ENCODE assay signal across 22 mouse cellular contexts in genomic region chr11:112083019-112083418, GRCm38 (mm10).
DNase-seq lines count a peak whose midpoint lies in the region; ATAC-seq lines count a peak whose summit lies in the region.
"Had no signal": no experiment of that assay in that cellular context is flagged by ENCODE, and none has a peak within 500 bp of the region (broad histone marks: within the 10 kb centered on the region; RNA-seq: fewer than 3 reads in every experiment).

No protein-coding gene starts in this region.

- peak; percentile 25 for DNase-seq in midbrain, embryonic 14.5 days
- DNase-seq in intestine, embryonic 14.5 days (ENCODE audit: low spot score): no peak
- DNase-seq in limb, embryonic 10.5 days (ENCODE audit: low spot score): no peak
- DNase-seq in Muller cell, postnatal 12 days (ENCODE audit: inconsistent ontology term): no peak
- no peak for DNase-seq in embryo, embryonic 11 days
- DNase-seq: adrenal gland, adult 8-10 months; cerebellum, adult 18-20 months; cerebellum, adult 9-11 months; cerebellum, postnatal 36 days; forebrain, postnatal 0 days; gastrocnemius, adult 2 months; gastrocnemius, postnatal 36 days; heart, adult 11 months; heart, postnatal 36 days had no signal

- ATAC-seq in heart, embryonic 13.5 days (ENCODE audit: extremely low read depth, insufficient number of reproducible peaks, low FRiP score, low TSS enrichment): no peak
- no peak for ATAC-seq in heart, embryonic 12.5 days (ENCODE audit: insufficient number of reproducible peaks, low FRiP score)
- no peak for ATAC-seq in midbrain, embryonic 14.5 days (ENCODE audit: low FRiP score, low TSS enrichment)
- ATAC-seq in midbrain, embryonic 13.5 days: no peak
- peak; percentile 60; the same call in 1 of the 2 replicates for ATAC-seq in intestine, embryonic 14.5 days (replicated peaks; ENCODE audit: low FRiP score, low TSS enrichment, low read depth)
- ATAC-seq: forebrain, embryonic 13.5 days; forebrain, postnatal 0 days; hindbrain, embryonic 16.5 days; inflammation-experienced regulatory T-cells, adult 6 months had no signal

- no peaks in the 10 kb centered on the region for H3K9me3 ChIP-seq in heart, embryonic 13.5 days
- H3K9me3 ChIP-seq in heart, embryonic 12.5 days (replicated peaks): no peaks in the 10 kb centered on the region
- H3K9me3 ChIP-seq in midbrain, embryonic 14.5 days (ENCODE audit: control insufficient read depth, low read length): no peaks in the 10 kb centered on the region
- H3K9me3 ChIP-seq in midbrain, embryonic 13.5 days: no peaks in the 10 kb centered on the region
- H3K9me3 ChIP-seq in intestine, embryonic 14.5 days (ENCODE audit: control insufficient read depth, low read length): no peaks in the 10 kb centered on the region
- H3K9me3 ChIP-seq in limb, embryonic 10.5 days (replicated peaks): no peaks in the 10 kb centered on the region
- H3K9me3 ChIP-seq: embryonic facial prominence, embryonic 10.5 days; forebrain, embryonic 13.5 days; hindbrain, embryonic 12.5 days had no signal

- H3K9ac ChIP-seq in heart, embryonic 13.5 days: no peak overlapping the region
- H3K9ac ChIP-seq in heart, embryonic 12.5 days: no peak overlapping the region
- no peak overlapping the region for H3K9ac ChIP-seq in midbrain, embryonic 14.5 days (replicated peaks; ENCODE audit: low read length)
- H3K9ac ChIP-seq in midbrain, embryonic 13.5 days (replicated peaks): no peak overlapping the region
- H3K9ac ChIP-seq in intestine, embryonic 14.5 days (ENCODE audit: low read length): no peak overlapping the region
- H3K9ac ChIP-seq: forebrain, embryonic 13.5 days; forebrain, postnatal 0 days; hindbrain, embryonic 12.5 days had no signal

- H3K27me3 ChIP-seq in heart, embryonic 13.5 days (replicated peaks): no peaks in the 10 kb centered on the region
- H3K27me3 ChIP-seq in heart, embryonic 12.5 days (replicated peaks): no peaks in the 10 kb centered on the region
- H3K27me3 ChIP-seq in midbrain, embryonic 14.5 days (ENCODE audit: control insufficient read depth, insufficient read depth, low read length): no peaks in the 10 kb centered on the region
- no peaks in the 10 kb centered on the region for H3K27me3 ChIP-seq in midbrain, embryonic 13.5 days
- H3K27me3 ChIP-seq in intestine, embryonic 14.5 days (replicated peaks; ENCODE audit: control insufficient read depth, insufficient read depth, low read length): no peaks in the 10 kb centered on the region
- H3K27me3 ChIP-seq in limb, embryonic 10.5 days (ENCODE audit: low read depth, poor library complexity, severe bottlenecking): no peaks in the 10 kb centered on the region
- H3K27me3 ChIP-seq: forebrain, embryonic 13.5 days; hindbrain, embryonic 12.5 days had no signal

- H3K36me3 ChIP-seq in heart, embryonic 13.5 days: no peaks in the 10 kb centered on the region
- no peaks in the 10 kb centered on the region for H3K36me3 ChIP-seq in heart, embryonic 12.5 days
- H3K36me3 ChIP-seq in midbrain, embryonic 14.5 days (ENCODE audit: control insufficient read depth, insufficient read depth, low read length): no peaks in the 10 kb centered on the region
- H3K36me3 ChIP-seq in midbrain, embryonic 13.5 days: no peaks in the 10 kb centered on the region
- H3K36me3 ChIP-seq in intestine, embryonic 14.5 days (ENCODE audit: control insufficient read depth, insufficient read depth, low read length): no peaks in the 10 kb centered on the region
- no peaks in the 10 kb centered on the region for H3K36me3 ChIP-seq in limb, embryonic 10.5 days
- H3K36me3 ChIP-seq: embryonic facial prominence, embryonic 10.5 days; hindbrain, embryonic 12.5 days had no signal

- H3K4me3 ChIP-seq in heart, embryonic 13.5 days: no peak overlapping the region
- no peak overlapping the region for H3K4me3 ChIP-seq in heart, embryonic 12.5 days
- no peak overlapping the region for H3K4me3 ChIP-seq in midbrain, embryonic 14.5 days (replicated peaks; ENCODE audit: low read depth, low read length)
- no peak overlapping the region for H3K4me3 ChIP-seq in midbrain, embryonic 13.5 days (replicated peaks)
- no peak overlapping the region for H3K4me3 ChIP-seq in intestine, embryonic 14.5 days (ENCODE audit: low read depth, low read length)
- no peak overlapping the region for H3K4me3 ChIP-seq in limb, embryonic 10.5 days
- H3K4me3 ChIP-seq: embryonic facial prominence, embryonic 10.5 days; forebrain, embryonic 13.5 days; gastrocnemius, adult 2 months; hindbrain, embryonic 12.5 days had no signal

- H3K4me2 ChIP-seq in heart, embryonic 13.5 days: peak overlapping the region; percentile 11
- no peak overlapping the region for H3K4me2 ChIP-seq in heart, embryonic 12.5 days
- no peak overlapping the region for H3K4me2 ChIP-seq in midbrain, embryonic 14.5 days (ENCODE audit: low read length)
- no peak overlapping the region for H3K4me2 ChIP-seq in midbrain, embryonic 13.5 days (replicated peaks)
- no peak overlapping the region for H3K4me2 ChIP-seq in intestine, embryonic 14.5 days (ENCODE audit: low read length)
- H3K4me2 ChIP-seq: forebrain, embryonic 13.5 days; hindbrain, embryonic 12.5 days had no signal

- no peak overlapping the region for H3K27ac ChIP-seq in heart, embryonic 13.5 days (replicated peaks)
- H3K27ac ChIP-seq in heart, embryonic 12.5 days (ENCODE audit: poor library complexity, severe bottlenecking): no peak overlapping the region
- H3K27ac ChIP-seq in midbrain, embryonic 14.5 days (replicated peaks; ENCODE audit: low read depth, low read length): no peak overlapping the region
- H3K27ac ChIP-seq in midbrain, embryonic 13.5 days: no peak overlapping the region
- H3K27ac ChIP-seq in intestine, embryonic 14.5 days (ENCODE audit: low read depth): no peak overlapping the region
- peak overlapping the region; percentile 36; the same call in 1 of the 2 replicates for H3K27ac ChIP-seq in limb, embryonic 10.5 days
- H3K27ac ChIP-seq: embryonic facial prominence, embryonic 10.5 days; forebrain, embryonic 13.5 days; gastrocnemius, adult 2 months; hindbrain, embryonic 12.5 days had no signal

- H3K4me1 ChIP-seq in heart, embryonic 13.5 days: peaks cover 5% of the 10 kb centered on the region; the same call in 1 of the 2 replicates
- peaks cover 5% of the 10 kb centered on the region for H3K4me1 ChIP-seq in heart, embryonic 12.5 days (replicated peaks)
- no peaks in the 10 kb centered on the region; the same call in 1 of the 2 replicates for H3K4me1 ChIP-seq in midbrain, embryonic 14.5 days (ENCODE audit: control insufficient read depth, insufficient read depth, low read length)
- 0 out of 2 replicates have a peak, but pooled peaks cover 3% of the 10 kb centered on the region for H3K4me1 ChIP-seq in midbrain, embryonic 13.5 days (replicated peaks)
- no peaks in the 10 kb centered on the region for H3K4me1 ChIP-seq in intestine, embryonic 14.5 days (replicated peaks; ENCODE audit: control insufficient read depth, insufficient read depth, low read length)
- peaks cover 10% of the 10 kb centered on the region for H3K4me1 ChIP-seq in limb, embryonic 10.5 days
- H3K4me1 ChIP-seq: forebrain, embryonic 13.5 days; hindbrain, embryonic 12.5 days had no signal

- WGBS in heart, embryonic 13.5 days: 4% methylated on average over 4 of the region's 4 CpGs
- 2% methylated on average over 4 of the region's 4 CpGs for WGBS in heart, embryonic 12.5 days
- 49% methylated on average over 4 of the region's 4 CpGs for WGBS in midbrain, embryonic 14.5 days
- 39% methylated on average over 4 of the region's 4 CpGs for WGBS in midbrain, embryonic 13.5 days
- 19% methylated on average over 4 of the region's 4 CpGs for WGBS in intestine, embryonic 14.5 days
- WGBS in limb, embryonic 10.5 days: 29% methylated on average over 4 of the region's 4 CpGs
